Mouse (Mus musculus): ENCODE measurements around the gene Nox3. TPM values are rescaled to one million over a fixed set of nuclear protein-coding genes. Genes with fewer than 3 reads are reported as not detected.

Nox3 gene
- polyA plus RNA-seq, 2 experiments = not detected

- no peaks in the 10 kb centered on the region for H3K9me3 ChIP-seq (ENCODE audit: control insufficient read depth, low read length)
- H3K4me2 ChIP-seq (ENCODE audit: low read depth) = no peak overlapping the region
- no peak overlapping the region for H3K9ac ChIP-seq (replicated peaks)
- no peak overlapping the region for H3K4me3 ChIP-seq (ENCODE audit: insufficient read depth in 1 of 2, low read depth in 2 of 2, low read length in 2 of 2)
- H3K27me3 ChIP-seq (ENCODE audit: control insufficient read depth, insufficient read depth, low read length) = no peaks in the 10 kb centered on the region
- H3K27ac ChIP-seq = no peak overlapping the region
- TF ChIP-seq EP300 (IDR thresholded peaks at IDR 0.05; ENCODE audit: low read depth) (no peak), CTCF (IDR thresholded peaks at IDR 0.05; ENCODE audit: low read depth) (no peak)
- H3K36me3 ChIP-seq (replicated peaks; ENCODE audit: control insufficient read depth, insufficient read depth, low read depth) = no peaks in the 10 kb centered on the region
- WGBS (ENCODE audit: insufficient replicate concordance) = 60% methylated on average over 5 of the region's 5 CpGs
- ATAC-seq (ENCODE audit: insufficient read depth) = no peak
- H3K4me1 ChIP-seq (replicated peaks; ENCODE audit: control insufficient read depth in 2 of 2, insufficient read depth in 2 of 2, low read length in 1 of 2) = no peaks in the 10 kb centered on the region
- no peak for DNase-seq (ENCODE audit: low read depth in 3 of 3, low spot score in 3 of 3)
Observed at GRCm38 (mm10) chr17:3641456-3641855, 54.6 kb downstream of the Nox3 start.

- H3K27me3 ChIP-seq (ENCODE audit: control insufficient read depth, insufficient read depth, low read length) = no peaks in the 10 kb centered on the region
- no peak overlapping the region for H3K27ac ChIP-seq
- no peak overlapping the region for H3K9ac ChIP-seq (replicated peaks)
- H3K36me3 ChIP-seq (replicated peaks; ENCODE audit: control insufficient read depth, insufficient read depth, low read depth) = no peaks in the 10 kb centered on the region
- H3K4me2 ChIP-seq (ENCODE audit: low read depth) = no peak overlapping the region
- no peaks in the 10 kb centered on the region for H3K4me1 ChIP-seq (replicated peaks; ENCODE audit: control insufficient read depth in 2 of 2, insufficient read depth in 2 of 2, low read length in 1 of 2)
- H3K4me3 ChIP-seq (ENCODE audit: insufficient read depth in 1 of 2, low read depth in 2 of 2, low read length in 2 of 2) = no peak overlapping the region
- ATAC-seq (ENCODE audit: insufficient read depth) (no peak), DNase-seq (ENCODE audit: low read depth in 3 of 3, low spot score in 3 of 3) (no peak)
- TF ChIP-seq CTCF (IDR thresholded peaks at IDR 0.05; ENCODE audit: low read depth) (no peak), EP300 (IDR thresholded peaks at IDR 0.05; ENCODE audit: low read depth) (no peak)
- 39% methylated on average over 3 of the region's 3 CpGs for WGBS (ENCODE audit: insufficient replicate concordance)
- no peaks in the 10 kb centered on the region for H3K9me3 ChIP-seq (ENCODE audit: control insufficient read depth, low read length)
Observed at GRCm38 (mm10) chr17:3638757-3639156, 57.3 kb downstream of the Nox3 start.

- no peak overlapping the region for H3K4me3 ChIP-seq (ENCODE audit: insufficient read depth in 1 of 2, low read depth in 2 of 2, low read length in 2 of 2)
- ATAC-seq (ENCODE audit: insufficient read depth) (no peak), DNase-seq (ENCODE audit: low read depth in 3 of 3, low spot score in 3 of 3) (no peak)
- no peaks in the 10 kb centered on the region for H3K4me1 ChIP-seq (replicated peaks; ENCODE audit: control insufficient read depth in 2 of 2, insufficient read depth in 2 of 2, low read length in 1 of 2)
- H3K36me3 ChIP-seq (replicated peaks; ENCODE audit: control insufficient read depth, insufficient read depth, low read depth) = no peaks in the 10 kb centered on the region
- H3K9ac ChIP-seq (replicated peaks) = no peak overlapping the region
- TF ChIP-seq CTCF (IDR thresholded peaks at IDR 0.05; ENCODE audit: low read depth) (no peak), EP300 (IDR thresholded peaks at IDR 0.05; ENCODE audit: low read depth) (no peak)
- no peaks in the 10 kb centered on the region for H3K27me3 ChIP-seq (ENCODE audit: control insufficient read depth, insufficient read depth, low read length)
- H3K27ac ChIP-seq = no peak overlapping the region
- H3K9me3 ChIP-seq (ENCODE audit: control insufficient read depth, low read length) = no peaks in the 10 kb centered on the region
- WGBS (ENCODE audit: insufficient replicate concordance) = 36% methylated on average over 3 of the region's 3 CpGs
- H3K4me2 ChIP-seq (ENCODE audit: low read depth) = no peak overlapping the region
Observed at GRCm38 (mm10) chr17:3632501-3632900, 63.6 kb downstream of the Nox3 start.

- Histone ChIP-seq H3K36me3 (replicated peaks; ENCODE audit: control insufficient read depth, insufficient read depth, low read depth) (no peaks in the 10 kb centered on the region), H3K4me2 (ENCODE audit: low read depth) (no peak overlapping the region), H3K9me3 (ENCODE audit: control insufficient read depth, low read length) (no peaks in the 10 kb centered on the region), H3K27me3 (ENCODE audit: control insufficient read depth, insufficient read depth, low read length) (no peaks in the 10 kb centered on the region), H3K27ac (no peak overlapping the region), H3K9ac (replicated peaks) (no peak overlapping the region), H3K4me1 (replicated peaks; ENCODE audit: control insufficient read depth in 2 of 2, insufficient read depth in 2 of 2, low read length in 1 of 2) (no peaks in the 10 kb centered on the region), H3K4me3 (ENCODE audit: insufficient read depth in 1 of 2, low read depth in 2 of 2, low read length in 2 of 2) (no peak overlapping the region)
- WGBS (ENCODE audit: insufficient replicate concordance) = 51% methylated on average over 7 of the region's 7 CpGs
- TF ChIP-seq EP300 (IDR thresholded peaks at IDR 0.05; ENCODE audit: low read depth) = no peak
- TF ChIP-seq CTCF (IDR thresholded peaks at IDR 0.05; ENCODE audit: low read depth) = no peak
- DNase-seq (ENCODE audit: low read depth in 3 of 3, low spot score in 3 of 3) (no peak), ATAC-seq (ENCODE audit: insufficient read depth) (no peak)
Observed at GRCm38 (mm10) chr17:3616329-3617216, 79.5 kb downstream of the Nox3 start.

- Histone ChIP-seq H3K4me2 (ENCODE audit: low read depth) (no peak overlapping the region), H3K9me3 (ENCODE audit: control insufficient read depth, low read length) (no peaks in the 10 kb centered on the region), H3K27ac (no peak overlapping the region), H3K27me3 (ENCODE audit: control insufficient read depth, insufficient read depth, low read length) (no peaks in the 10 kb centered on the region), H3K36me3 (replicated peaks; ENCODE audit: control insufficient read depth, insufficient read depth, low read depth) (no peaks in the 10 kb centered on the region), H3K9ac (replicated peaks) (no peak overlapping the region), H3K4me1 (replicated peaks; ENCODE audit: control insufficient read depth in 2 of 2, insufficient read depth in 2 of 2, low read length in 1 of 2) (no peaks in the 10 kb centered on the region), H3K4me3 (ENCODE audit: insufficient read depth in 1 of 2, low read depth in 2 of 2, low read length in 2 of 2) (no peak overlapping the region)
- DNase-seq (ENCODE audit: low read depth in 3 of 3, low spot score in 3 of 3) (no peak), ATAC-seq (ENCODE audit: insufficient read depth) (no peak)
- WGBS (ENCODE audit: insufficient replicate concordance) = 33% methylated on average over 1 of the region's 1 CpGs
- no peak for TF ChIP-seq CTCF (IDR thresholded peaks at IDR 0.05; ENCODE audit: low read depth)
- TF ChIP-seq EP300 (IDR thresholded peaks at IDR 0.05; ENCODE audit: low read depth) = no peak
Observed at GRCm38 (mm10) chr17:3615553-3615952, 80.5 kb downstream of the Nox3 start.

All from liver, embryonic 14.5 days (tissue).